Mouse (Mus musculus) bone marrow, adult 2 months (tissue): ENCODE results near the gene 1700031F05Rik.
"Not testable (repeated sequence)": the region's sequence is repeated elsewhere in the genome, so short reads cannot be mapped to it uniquely, and the experiment has no call there.

Source experiments
- CTCF ChIP-seq: fragments of 200-500 bp; IDR thresholded peaks from 2 replicates; pipeline ENCODE4 v1.5.1; 2011; ENCODE audit warnings: low read length, control low read depth; ENCODE audit not compliant: control insufficient read depth, insufficient read depth
- POLR2A ChIP-seq: fragments of 200-500 bp; IDR thresholded peaks from 2 replicates; pipeline ENCODE4 v1.6.1; 2011; ENCODE audit warnings: low read depth, mild to moderate bottlenecking, control low read depth, low read length, borderline replicate concordance; ENCODE audit not compliant: control insufficient read depth

- TF ChIP-seq POLR2A, CTCF: not testable (repeated sequence)
Measured at GRCm38 (mm10) chrX:102908587-102908986, 40.8 kb upstream of the 1700031F05Rik start, which contains the start of the genes Dmrtc1a and 1700011M02Rik.
